Mouse (Mus musculus): ENCODE measurements around the gene D3Ertd751e. TPM values are rescaled to one million over a fixed set of nuclear protein-coding genes. Genes with fewer than 3 reads are reported as not detected.

The D3Ertd751e gene
- 7.6 and 12.1 TPM in 2 replicates for polyA plus RNA-seq (2021; fragmentation: Nextera tagmentation)
- long read RNA-seq, experiment 1, transcript D3Ertd751e-203 (6 exons, 3,452 nt): major isoform, 14 of 28 reads
- long read RNA-seq, experiment 1, partial matches to known transcripts: 2 of 28 reads
- long read RNA-seq, experiment 1, other reads (novel, unspliced or antisense): 5 of 28 reads
- long read RNA-seq, experiment 2, transcript D3Ertd751e-203 (6 exons, 3,452 nt): major isoform, 36 of 65 reads
- long read RNA-seq, experiment 2, transcript D3Ertd751e-207 (7 exons, 3,574 nt): minor isoform, 8 of 65 reads
- long read RNA-seq, experiment 2, partial matches to known transcripts: 3 of 65 reads
- long read RNA-seq, experiment 2, other reads (novel, unspliced or antisense): 14 of 65 reads

DNA sequence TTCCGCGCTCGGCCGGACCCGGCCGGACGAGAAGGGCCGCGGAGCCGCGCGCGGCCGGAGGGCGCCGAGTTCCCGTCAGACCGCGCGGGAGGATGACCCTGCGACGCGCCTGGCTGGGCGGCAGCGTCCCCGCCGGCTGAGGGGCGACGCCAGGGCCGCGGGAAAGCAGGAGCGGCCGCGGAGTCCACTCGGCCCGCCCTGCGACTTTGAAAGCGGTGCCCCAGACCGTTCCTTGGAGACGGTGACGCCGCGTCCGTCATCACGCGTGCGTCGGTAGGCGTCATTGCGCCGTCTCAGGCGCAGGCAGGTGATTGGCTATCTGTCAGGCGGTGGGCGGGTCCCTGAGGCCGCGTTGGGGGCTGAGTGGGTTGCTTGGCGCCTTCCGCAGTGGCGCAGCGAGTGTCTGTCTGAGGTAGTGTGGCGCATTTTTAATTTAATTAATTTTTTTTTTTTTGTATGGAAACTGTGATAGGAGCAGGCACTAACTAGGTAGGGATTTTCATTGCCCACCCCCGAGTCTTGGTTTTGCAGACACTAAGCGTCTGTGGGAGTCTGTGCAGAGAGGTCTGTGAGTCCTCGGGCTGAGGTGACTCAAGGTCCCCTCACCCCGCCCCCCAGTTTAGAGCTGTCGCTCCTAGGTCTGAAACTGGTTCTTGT, at the start of gene D3Ertd751e, which contains the start of gene Sclt1:
Gene D3Ertd751e (plus strand): TSS at position 334 of the 657 bp plus-strand sequence.
Gene Sclt1 (minus strand): TSS at position 237 of the 657 bp plus-strand sequence.

Other genes with a start within 250 kb of the D3Ertd751e start
- gene Jade1, start 186.9 kb upstream of the D3Ertd751e start, polyA plus RNA-seq (2021; fragmentation: Nextera tagmentation): 8.2 and 9.5 TPM in 2 replicates
- 3.1 and 3.2 TPM in 2 replicates for gene Sclt1, start 97 bp upstream of the D3Ertd751e start, polyA plus RNA-seq (2021; fragmentation: Nextera tagmentation)